In the genomic region with DNA sequence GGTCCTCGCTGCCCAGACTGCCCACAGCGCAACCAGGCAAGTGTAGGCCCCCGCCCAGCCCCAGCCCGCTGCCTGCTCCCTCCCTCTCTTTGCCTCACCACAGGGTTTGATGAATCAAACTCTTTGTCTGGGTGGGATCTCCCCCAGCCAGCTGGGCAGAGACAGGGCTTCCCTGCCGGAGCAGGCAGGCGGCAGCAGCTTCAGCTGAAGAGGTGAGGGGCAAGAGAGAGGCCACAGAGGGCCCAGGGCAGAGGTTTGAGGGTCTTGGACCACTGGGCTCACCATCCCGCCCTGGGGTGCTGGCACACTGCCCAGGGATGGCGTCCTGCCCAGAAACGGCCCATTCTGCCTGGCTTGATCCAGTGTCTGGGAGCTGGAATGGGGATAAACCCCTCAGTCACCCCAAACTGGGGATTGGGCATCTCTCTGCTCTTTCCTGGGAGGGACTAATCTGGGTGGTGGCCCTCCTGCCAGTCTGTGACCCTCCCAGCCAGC, we compare ENCODE assay signal across 9 mouse cellular contexts. TPM values are rescaled to one million over a fixed set of nuclear protein-coding genes. Genes with fewer than 3 reads are reported as not detected.
DNase-seq lines count a peak whose midpoint lies in the region; ATAC-seq lines count a peak whose summit lies in the region.
"Had no signal": no experiment of that assay in that cellular context is flagged by ENCODE, and none has a peak within 500 bp of the region (broad histone marks: within the 10 kb centered on the region; RNA-seq: fewer than 3 reads in every experiment).

No protein-coding gene starts in this region.

- peaks cover 90% of the 10 kb centered on the region for H3K4me1 ChIP-seq in embryonic facial prominence, embryonic 15.5 days
- peaks cover 13% of the 10 kb centered on the region for H3K4me1 ChIP-seq in hindbrain, embryonic 11.5 days (replicated peaks; ENCODE audit: control insufficient read depth, insufficient read depth, low read length)

- peak overlapping the region; percentile 4; the same call in 1 of the 2 replicates for H3K9ac ChIP-seq in embryonic facial prominence, embryonic 15.5 days
- H3K9ac ChIP-seq in hindbrain, embryonic 11.5 days (ENCODE audit: low read depth, low read length) = peak overlapping the region; percentile 20; the same call in 1 of the 2 replicates
- H3K9ac ChIP-seq: liver, embryonic 14.5 days had no signal

- H3K9me3 ChIP-seq in embryonic facial prominence, embryonic 15.5 days (replicated peaks) = no peaks in the 10 kb centered on the region
- no peaks in the 10 kb centered on the region for H3K9me3 ChIP-seq in hindbrain, embryonic 11.5 days (ENCODE audit: control insufficient read depth, low read length)

- 4% methylated on average over 9 of the region's 9 CpGs for WGBS in embryonic facial prominence, embryonic 15.5 days
- WGBS in hindbrain, embryonic 11.5 days = 13% methylated on average over 9 of the region's 9 CpGs

- peaks cover 42% of the 10 kb centered on the region for H3K27me3 ChIP-seq in embryonic facial prominence, embryonic 15.5 days
- H3K27me3 ChIP-seq in hindbrain, embryonic 11.5 days (ENCODE audit: control insufficient read depth, insufficient read depth, low read length) = peaks cover 93% of the 10 kb centered on the region

- peak; percentile 46 for ATAC-seq in embryonic facial prominence, embryonic 15.5 days (ENCODE audit: insufficient number of reproducible peaks, low FRiP score, low TSS enrichment, low read depth)
- ATAC-seq in hindbrain, embryonic 11.5 days (ENCODE audit: low FRiP score) = no peak
- ATAC-seq in inflammation-experienced regulatory T-cells, adult 6 months = no peak

- peak; percentile 82 for DNase-seq in testis, postnatal 10 days (ENCODE audit: low spot score)
- no peak for DNase-seq in testis, postnatal 14 days (ENCODE audit: low spot score)
- DNase-seq in hindbrain, embryonic 11.5 days (ENCODE audit: low spot score) = no peak
- peak; percentile 74 to 81 for DNase-seq in layer of hippocampus, adult 8-10 months (ENCODE audit: low spot score in 2 of 2)
- DNase-seq in lung, postnatal 14 days = peak; percentile 78
- peak; percentile 84 for DNase-seq in right cerebral cortex, postnatal 4 days

- H3K4me2 ChIP-seq in embryonic facial prominence, embryonic 15.5 days (replicated peaks) = peak overlapping the region; percentile 68
- no peak overlapping the region for H3K4me2 ChIP-seq in hindbrain, embryonic 11.5 days (replicated peaks; ENCODE audit: low read depth, low read length)

- peak overlapping the region; percentile 94 for H3K27ac ChIP-seq in embryonic facial prominence, embryonic 15.5 days (replicated peaks)
- no peak overlapping the region for H3K27ac ChIP-seq in hindbrain, embryonic 11.5 days (ENCODE audit: low read depth, low read length)
- H3K27ac ChIP-seq: liver, embryonic 14.5 days had no signal

- peak overlapping the region; percentile 46 for H3K4me3 ChIP-seq in embryonic facial prominence, embryonic 15.5 days (replicated peaks)
- H3K4me3 ChIP-seq in hindbrain, embryonic 11.5 days (ENCODE audit: low read depth, low read length) = no peak overlapping the region

- no peaks in the 10 kb centered on the region for H3K36me3 ChIP-seq in embryonic facial prominence, embryonic 15.5 days
- no peaks in the 10 kb centered on the region for H3K36me3 ChIP-seq in hindbrain, embryonic 11.5 days (ENCODE audit: control insufficient read depth, insufficient read depth, low read length)

RNA-seq across cellular contexts. Expression of a gene that starts 5.7 kb away (rescaled TPM):
- 25.6 and 27.7 TPM in 2 replicates for polyA plus RNA-seq in embryonic facial prominence, embryonic 15.5 days (2015; fragmentation: Nextera tagmentation; extraction: Ambion mirVana)
- 2.1 and 3.1 TPM in 2 replicates for polyA plus RNA-seq in hindbrain, embryonic 11.5 days (2014; fragmentation: Nextera tagmentation; extraction: Ambion mirVana)
- 10 to 100 TPM; 17.8 to 23.3 (median 21.1) TPM for total RNA-seq in layer of hippocampus, adult 8-10 months (2022)
- polyA plus RNA-seq in inflammation-experienced regulatory T-cells, adult 6 months (2017; shearing (Covaris generic)) = not detected

RNA-seq across cellular contexts. Expression of a gene that starts 31.2 kb away (rescaled TPM):
- 6.8 and 8.1 TPM in 2 replicates for polyA plus RNA-seq in embryonic facial prominence, embryonic 15.5 days (2015; fragmentation: Nextera tagmentation; extraction: Ambion mirVana)
- polyA plus RNA-seq in hindbrain, embryonic 11.5 days (2014; fragmentation: Nextera tagmentation; extraction: Ambion mirVana) = 6.3 and 6.8 TPM in 2 replicates
- total RNA-seq in layer of hippocampus, adult 8-10 months (2022) = 1 to 10 TPM; 2.8 to 5.2 (median 3.4) TPM
- polyA plus RNA-seq in inflammation-experienced regulatory T-cells, adult 6 months (2017; shearing (Covaris generic)) = 1 to 10 TPM; 1.7 to 6.1 (median 3.3) TPM

RNA-seq across cellular contexts. Expression of a gene that starts 56.1 kb away (rescaled TPM):
- 7.4 and 7.6 TPM in 2 replicates for polyA plus RNA-seq in embryonic facial prominence, embryonic 15.5 days (2015; fragmentation: Nextera tagmentation; extraction: Ambion mirVana)
- polyA plus RNA-seq in hindbrain, embryonic 11.5 days (2014; fragmentation: Nextera tagmentation; extraction: Ambion mirVana) = 0.82 and 1.1 TPM in 2 replicates
- total RNA-seq in layer of hippocampus, adult 8-10 months (2022) = 1 to 10 TPM; 1.3 to 2.7 (median 2.2) TPM
- not detected for polyA plus RNA-seq in inflammation-experienced regulatory T-cells, adult 6 months (2017; shearing (Covaris generic))

Comparison
In these comparisons a context has a peak if more than half of its experiments do, and no peak if none do; other contexts are left out.
1. DNase-seq: peak in testis, postnatal 10 days (single experiment), layer of hippocampus, adult 8-10 months (2 of 2), lung, postnatal 14 days (single experiment) and right cerebral cortex, postnatal 4 days (single experiment); none in testis, postnatal 14 days (single experiment) and hindbrain, embryonic 11.5 days (single experiment).